Comparison of ENCODE assay signal across 8 mouse cellular contexts in the genomic region with DNA sequence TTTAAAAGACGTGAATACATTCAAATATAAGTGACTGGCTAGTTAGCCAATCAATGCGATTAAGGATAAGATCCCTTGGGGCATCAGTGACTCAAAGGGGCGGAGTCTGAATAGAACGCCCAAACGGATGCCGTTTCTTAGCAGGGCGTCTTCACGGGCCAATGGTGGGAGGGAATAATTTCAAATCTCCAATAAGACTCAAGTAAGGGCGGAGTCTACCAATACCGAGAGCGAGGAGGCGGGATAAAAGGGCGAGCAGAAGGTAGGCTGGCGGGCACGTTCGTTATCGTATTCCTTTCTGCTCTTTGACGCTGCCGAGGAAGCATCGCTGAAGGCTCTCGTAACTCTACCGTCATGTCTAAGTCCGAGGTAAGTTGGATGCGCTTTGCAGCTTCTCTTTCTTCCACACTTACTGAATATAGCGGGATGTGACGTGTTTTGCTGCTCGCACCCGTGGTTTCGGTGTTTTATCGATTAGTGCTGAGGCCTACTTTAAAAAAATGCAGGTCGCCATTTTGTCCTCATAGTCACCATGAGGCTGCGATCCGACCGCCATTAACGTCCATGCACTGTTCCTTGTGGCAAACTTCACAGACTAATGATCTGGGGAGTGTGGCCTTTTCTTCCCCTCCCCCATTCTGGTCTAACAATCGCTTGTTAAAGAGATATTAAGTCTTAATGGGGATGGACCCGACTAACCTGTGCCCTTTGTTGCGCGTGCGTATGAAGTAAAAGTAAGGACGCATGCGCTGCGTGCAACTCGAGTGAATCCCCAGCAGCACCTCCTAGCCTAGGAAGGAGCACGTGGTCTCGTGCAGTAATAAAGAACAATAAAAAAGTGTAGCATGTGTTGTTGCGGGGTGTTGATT. TPM values are rescaled to one million over a fixed set of nuclear protein-coding genes. Genes with fewer than 3 reads are reported as not detected.
DNase-seq lines count a peak whose midpoint lies in the region; ATAC-seq lines count a peak whose summit lies in the region.

A gene (plus strand): TSS at position 273 of the 869 bp plus-strand sequence.

- ATAC-seq in hindbrain, embryonic 11.5 days (ENCODE audit: low FRiP score) = peak; percentile 92

- peaks cover 16% of the 10 kb centered on the region for H3K36me3 ChIP-seq in hindbrain, embryonic 11.5 days (ENCODE audit: control insufficient read depth, insufficient read depth, low read length)

- peak within 1 kb of the TSS; percentile 74 for H3K4me2 ChIP-seq in hindbrain, embryonic 11.5 days (replicated peaks; ENCODE audit: low read depth, low read length)

- peak within 1 kb of the TSS; percentile 66 for H3K9ac ChIP-seq in hindbrain, embryonic 11.5 days (ENCODE audit: low read depth, low read length)

- H3K9me3 ChIP-seq in hindbrain, embryonic 11.5 days (ENCODE audit: control insufficient read depth, low read length) = no peaks in the 10 kb centered on the region

- H3K4me1 ChIP-seq in hindbrain, embryonic 11.5 days (replicated peaks; ENCODE audit: control insufficient read depth, insufficient read depth, low read length) = peaks cover 7% of the 10 kb centered on the region; the same call in 1 of the 2 replicates

- H3K27me3 ChIP-seq in hindbrain, embryonic 11.5 days (ENCODE audit: control insufficient read depth, insufficient read depth, low read length) = no peaks in the 10 kb centered on the region

- DNase-seq in Muller cell, postnatal 12 days (ENCODE audit: inconsistent ontology term) = peak; percentile 94
- DNase-seq in cerebellum, adult 9-11 months = peak; percentile 98
- peak; percentile 97 to 98 for DNase-seq in frontal cortex, adult 2 months (ENCODE audit: extremely low spot score in 1 of 2, low spot score in 1 of 2)
- peak; percentile 94 for DNase-seq in hindbrain, embryonic 11.5 days (ENCODE audit: low spot score)
- peak; percentile 86 to 89 for DNase-seq in layer of hippocampus, postnatal 10 days (ENCODE audit: low spot score in 2 of 2)
- peak; percentile 98 for DNase-seq in lung, postnatal 10 days
- DNase-seq in ovary, postnatal 36 days (ENCODE audit: low spot score) = peak; percentile 86
- DNase-seq in thymus, postnatal 36 days = peak; percentile 87 to 93

- under 1% methylated on average over 47 of the region's 47 CpGs for WGBS in hindbrain, embryonic 11.5 days

- H3K4me3 ChIP-seq in hindbrain, embryonic 11.5 days (ENCODE audit: low read depth, low read length) = peak within 1 kb of the TSS; percentile 46

- H3K27ac ChIP-seq in hindbrain, embryonic 11.5 days (ENCODE audit: low read depth, low read length) = peak within 1 kb of the TSS; percentile 89

RNA-seq across cellular contexts. Expression of the gene that starts here (rescaled TPM):
- polyA plus RNA-seq in frontal cortex, adult 2 months (2012; rRNA removed) = 360 and 407 TPM in 2 replicates
- 1,309 and 1,311 TPM in 2 replicates for polyA plus RNA-seq in hindbrain, embryonic 11.5 days (2014; fragmentation: Nextera tagmentation; extraction: Ambion mirVana)
- total RNA-seq in layer of hippocampus, postnatal 10 days (2021) = 100 to 1,000 TPM; 399 to 417 TPM

Comparison
In these comparisons a context has a peak if more than half of its experiments do, and no peak if none do; other contexts are left out.
1. Peak in every context shown above with its lines: DNase-seq, ATAC-seq, H3K4me3 ChIP-seq and H3K27ac ChIP-seq.